Comparison of ENCODE assay signal across 11 mouse cellular contexts in the genomic region with DNA sequence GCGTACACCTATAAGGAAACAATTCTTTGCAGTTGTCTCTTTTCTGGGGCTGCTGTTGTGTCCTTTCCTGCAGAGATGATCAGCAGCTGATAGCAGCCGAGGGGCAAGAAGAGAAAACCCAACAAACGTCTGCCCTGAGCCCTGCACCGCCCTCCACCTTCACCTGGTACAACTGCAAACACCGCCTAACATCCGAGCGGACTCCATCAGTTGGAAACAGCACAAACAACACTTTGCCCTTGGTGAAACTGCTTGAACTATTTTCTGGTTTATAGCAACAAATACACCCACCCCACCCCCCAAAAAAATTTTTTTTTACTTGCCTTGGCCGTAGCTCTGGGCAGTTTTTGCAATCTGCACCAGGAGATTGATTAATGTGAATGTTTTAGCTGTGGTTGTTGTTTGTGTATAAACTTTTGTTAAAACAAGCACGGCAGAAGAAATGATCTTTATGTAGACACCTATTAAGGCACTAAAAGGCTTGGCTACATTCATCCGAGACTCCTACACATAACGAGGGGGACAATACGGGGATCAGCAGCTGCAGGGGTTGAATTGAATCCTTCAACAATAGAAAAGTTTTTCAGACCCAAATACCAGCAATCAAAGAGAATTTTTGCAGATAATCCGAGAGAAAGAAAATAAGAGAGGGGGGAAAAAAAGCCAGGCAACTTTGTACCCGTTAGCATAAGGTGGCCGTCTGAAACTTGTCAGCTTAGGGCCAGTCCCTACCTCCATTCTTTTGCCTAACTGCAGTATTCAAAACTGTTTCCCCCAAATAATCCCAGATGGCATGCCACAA. TPM values are rescaled to one million over a fixed set of nuclear protein-coding genes. Genes with fewer than 3 reads are reported as not detected.
DNase-seq lines count a peak whose midpoint lies in the region; ATAC-seq and TF ChIP-seq lines count a peak whose summit lies in the region.
"Had no signal": no experiment of that assay in that cellular context is flagged by ENCODE, and none has a peak within 500 bp of the region (broad histone marks: within the 10 kb centered on the region; RNA-seq: fewer than 3 reads in every experiment).

No protein-coding gene starts in this region.

- ATAC-seq in liver, embryonic 11.5 days (replicated peaks; ENCODE audit: low FRiP score) = no peak
- no peak for ATAC-seq in liver, postnatal 0 days
- ATAC-seq in forebrain, embryonic 12.5 days (ENCODE audit: low FRiP score) = peak; percentile 57
- no peak for ATAC-seq in limb, embryonic 12.5 days (ENCODE audit: insufficient number of reproducible peaks, insufficient read depth, low FRiP score, low TSS enrichment, low read depth)
- ATAC-seq in stomach, embryonic 15.5 days (ENCODE audit: insufficient read depth, low FRiP score, low read depth) = no peak

- peak overlapping the region; percentile 60 for H3K4me2 ChIP-seq in liver, embryonic 11.5 days
- no peak overlapping the region for H3K4me2 ChIP-seq in liver, postnatal 0 days (ENCODE audit: low read depth, low read length)
- H3K4me2 ChIP-seq in forebrain, embryonic 12.5 days = peak overlapping the region; percentile 76
- H3K4me2 ChIP-seq in limb, embryonic 12.5 days = peak overlapping the region; percentile 65
- peak overlapping the region; percentile 81 for H3K4me2 ChIP-seq in stomach, embryonic 15.5 days

- WGBS in liver, embryonic 11.5 days = 32% methylated on average over 15 of the region's 15 CpGs
- 45% methylated on average over 15 of the region's 15 CpGs for WGBS in liver, postnatal 0 days (ENCODE audit: insufficient replicate concordance)
- WGBS in forebrain, embryonic 12.5 days = 3% methylated on average over 15 of the region's 15 CpGs
- 25% methylated on average over 15 of the region's 15 CpGs for WGBS in limb, embryonic 12.5 days
- WGBS in stomach, embryonic 15.5 days = 41% methylated on average over 15 of the region's 15 CpGs

- no peak for TF ChIP-seq EP300 in liver, postnatal 0 days (IDR thresholded peaks at IDR 0.05; ENCODE audit: low read depth)

- intact Hi-C loops in left cerebral cortex, postnatal 4 days (cut with DNase I) = loop anchor here (10.0 kb wide), 1 partner anchor 131 kb away; no protein-coding TSS in a partner anchor

- H3K27ac ChIP-seq in liver, embryonic 11.5 days (ENCODE audit: low read depth, low read length) = no peak overlapping the region
- H3K27ac ChIP-seq in liver, postnatal 0 days (ENCODE audit: low read depth) = no peak overlapping the region
- H3K27ac ChIP-seq in forebrain, embryonic 12.5 days = peak overlapping the region; percentile 83; the same call in 1 of the 2 replicates
- no peak overlapping the region for H3K27ac ChIP-seq in limb, embryonic 12.5 days
- no peak overlapping the region for H3K27ac ChIP-seq in stomach, embryonic 15.5 days

- no peak for TF ChIP-seq CTCF in liver, postnatal 0 days (IDR thresholded peaks at IDR 0.05; ENCODE audit: low read depth)

- no peak for DNase-seq in liver, embryonic 11.5 days (ENCODE audit: low spot score)
- DNase-seq in liver, postnatal 0 days = no peak
- no peak for DNase-seq in urinary bladder, postnatal 25 days (ENCODE audit: low spot score)
- DNase-seq in left cerebral cortex, postnatal 4 days = no peak
- no peak for DNase-seq in gastrocnemius, adult 8-10 months (ENCODE audit: low spot score in 2 of 2)
- DNase-seq: kidney, adult 9 months; thymus, adult 18-20 months had no signal

- H3K4me1 ChIP-seq in liver, embryonic 11.5 days (replicated peaks; ENCODE audit: control insufficient read depth, insufficient read depth, low read length) = no peaks in the 10 kb centered on the region
- H3K4me1 ChIP-seq in liver, postnatal 0 days (ENCODE audit: insufficient read depth) = 0 out of 2 replicates have a peak, but pooled peaks cover 3% of the 10 kb centered on the region
- peaks cover 24% of the 10 kb centered on the region for H3K4me1 ChIP-seq in forebrain, embryonic 12.5 days
- H3K4me1 ChIP-seq in limb, embryonic 12.5 days (replicated peaks) = peaks cover 10% of the 10 kb centered on the region; the same call in 1 of the 2 replicates
- H3K4me1 ChIP-seq in stomach, embryonic 15.5 days = no peaks in the 10 kb centered on the region

- no peak overlapping the region for H3K9ac ChIP-seq in liver, embryonic 11.5 days (ENCODE audit: low read depth, low read length)
- no peak overlapping the region for H3K9ac ChIP-seq in liver, postnatal 0 days (replicated peaks)
- H3K9ac ChIP-seq in forebrain, embryonic 12.5 days = peak overlapping the region; percentile 7; the same call in 1 of the 2 replicates
- no peak overlapping the region for H3K9ac ChIP-seq in limb, embryonic 12.5 days (replicated peaks)
- no peak overlapping the region for H3K9ac ChIP-seq in stomach, embryonic 15.5 days

- H3K4me3 ChIP-seq in liver, embryonic 11.5 days (ENCODE audit: low read depth, low read length) = no peak overlapping the region
- H3K4me3 ChIP-seq in liver, postnatal 0 days (ENCODE audit: low read depth, low read length) = no peak overlapping the region
- peak overlapping the region; percentile 47 for H3K4me3 ChIP-seq in forebrain, embryonic 12.5 days (replicated peaks)
- H3K4me3 ChIP-seq in limb, embryonic 12.5 days (replicated peaks) = peak overlapping the region; percentile 47
- H3K4me3 ChIP-seq in stomach, embryonic 15.5 days (replicated peaks) = peak overlapping the region; percentile 39; the same call in 1 of the 2 replicates

- peaks cover 3% of the 10 kb centered on the region; the same call in 1 of the 2 replicates for H3K9me3 ChIP-seq in liver, embryonic 11.5 days (ENCODE audit: control insufficient read depth, low read length)
- H3K9me3 ChIP-seq in liver, postnatal 0 days (ENCODE audit: low read length) = peaks cover 4% of the 10 kb centered on the region; the same call in 1 of the 2 replicates
- 0 out of 2 replicates have a peak, but pooled peaks cover 4% of the 10 kb centered on the region for H3K9me3 ChIP-seq in forebrain, embryonic 12.5 days
- H3K9me3 ChIP-seq in limb, embryonic 12.5 days = 0 out of 2 replicates have a peak, but pooled peaks cover 2% of the 10 kb centered on the region
- no peaks in the 10 kb centered on the region for H3K9me3 ChIP-seq in stomach, embryonic 15.5 days
- H3K9me3 ChIP-seq: G1E had no signal

- no peaks in the 10 kb centered on the region for H3K36me3 ChIP-seq in liver, embryonic 11.5 days (ENCODE audit: control insufficient read depth, insufficient read depth, low read length)
- no peaks in the 10 kb centered on the region for H3K36me3 ChIP-seq in liver, postnatal 0 days (replicated peaks; ENCODE audit: insufficient read depth, low read length)
- no peaks in the 10 kb centered on the region for H3K36me3 ChIP-seq in forebrain, embryonic 12.5 days (replicated peaks)
- no peaks in the 10 kb centered on the region for H3K36me3 ChIP-seq in limb, embryonic 12.5 days
- H3K36me3 ChIP-seq in stomach, embryonic 15.5 days = no peaks in the 10 kb centered on the region
- H3K36me3 ChIP-seq: G1E had no signal

- H3K27me3 ChIP-seq in liver, embryonic 11.5 days (replicated peaks; ENCODE audit: control insufficient read depth, insufficient read depth, low read length) = peaks cover 39% of the 10 kb centered on the region
- H3K27me3 ChIP-seq in liver, postnatal 0 days (ENCODE audit: insufficient read depth, low read length) = peaks cover 30% of the 10 kb centered on the region
- peaks cover 62% of the 10 kb centered on the region for H3K27me3 ChIP-seq in forebrain, embryonic 12.5 days
- peaks cover 28% of the 10 kb centered on the region for H3K27me3 ChIP-seq in limb, embryonic 12.5 days
- H3K27me3 ChIP-seq in stomach, embryonic 15.5 days (replicated peaks) = peaks cover 18% of the 10 kb centered on the region

RNA-seq across cellular contexts. Expression of gene Zfp800, which starts 1.6 kb away (rescaled TPM):
- 39.5 and 41.2 TPM in 2 replicates for polyA plus RNA-seq in liver, embryonic 11.5 days (2014; fragmentation: Nextera tagmentation; extraction: Ambion mirVana)
- 16.1 and 17.1 TPM in 2 replicates for polyA plus RNA-seq in liver, postnatal 0 days (2015; fragmentation: Nextera tagmentation; extraction: Ambion mirVana)
- 28.1 and 28.4 TPM in 2 replicates for polyA plus RNA-seq in forebrain, embryonic 12.5 days (2016; fragmentation: Nextera tagmentation; extraction: Ambion mirVana)
- polyA plus RNA-seq in limb, embryonic 12.5 days (2016; fragmentation: Nextera tagmentation; extraction: Ambion mirVana) = 14.0 and 17.7 TPM in 2 replicates
- 22.6 and 27.6 TPM in 2 replicates for polyA plus RNA-seq in stomach, embryonic 15.5 days (2015; fragmentation: Nextera tagmentation; extraction: Ambion mirVana)
- 10 to 100 TPM; 18.0 to 19.8 TPM for total RNA-seq in left cerebral cortex, postnatal 4 days (2021)
- total RNA-seq in gastrocnemius, adult 8-10 months (2022) = 1 to 10 TPM; 3.5 to 5.9 (median 4.6) TPM

RNA-seq across cellular contexts. Expression of gene Arf5, which starts 27.1 kb away (rescaled TPM):
- polyA plus RNA-seq in liver, embryonic 11.5 days (2014; fragmentation: Nextera tagmentation; extraction: Ambion mirVana) = 348 and 356 TPM in 2 replicates
- polyA plus RNA-seq in liver, postnatal 0 days (2015; fragmentation: Nextera tagmentation; extraction: Ambion mirVana) = 272 and 288 TPM in 2 replicates
- 288 and 291 TPM in 2 replicates for polyA plus RNA-seq in forebrain, embryonic 12.5 days (2016; fragmentation: Nextera tagmentation; extraction: Ambion mirVana)
- polyA plus RNA-seq in limb, embryonic 12.5 days (2016; fragmentation: Nextera tagmentation; extraction: Ambion mirVana) = 335 and 342 TPM in 2 replicates
- polyA plus RNA-seq in stomach, embryonic 15.5 days (2015; fragmentation: Nextera tagmentation; extraction: Ambion mirVana) = 296 and 340 TPM in 2 replicates
- 100 to 1,000 TPM; 349 to 350 TPM for total RNA-seq in left cerebral cortex, postnatal 4 days (2021)
- total RNA-seq in gastrocnemius, adult 8-10 months (2022) = 10 to 100 TPM; 73.1 to 79.0 (median 74.8) TPM

RNA-seq across cellular contexts. Expression of gene Fscn3, which starts 31.3 kb away (rescaled TPM):
- polyA plus RNA-seq in liver, embryonic 11.5 days (2014; fragmentation: Nextera tagmentation; extraction: Ambion mirVana) = 0.33 and 0.55 TPM in 2 replicates
- 0.06 and 0.11 TPM in 2 replicates for polyA plus RNA-seq in liver, postnatal 0 days (2015; fragmentation: Nextera tagmentation; extraction: Ambion mirVana)
- not detected in 2 replicates for polyA plus RNA-seq in forebrain, embryonic 12.5 days (2016; fragmentation: Nextera tagmentation; extraction: Ambion mirVana)
- not detected in 2 replicates for polyA plus RNA-seq in limb, embryonic 12.5 days (2016; fragmentation: Nextera tagmentation; extraction: Ambion mirVana)
- not detected in 2 replicates for polyA plus RNA-seq in stomach, embryonic 15.5 days (2015; fragmentation: Nextera tagmentation; extraction: Ambion mirVana)
- total RNA-seq in left cerebral cortex, postnatal 4 days (2021) = under 1 TPM in 1 of 2 experiments, not detected in 1; 0.36 TPM
- not detected for total RNA-seq in gastrocnemius, adult 8-10 months (2022)
- total RNA-seq: G1E had no signal
- polyA plus RNA-seq: G1E had no signal

RNA-seq across cellular contexts. Expression of gene Gcc1, which starts 31.9 kb away (rescaled TPM):
- polyA plus RNA-seq in liver, embryonic 11.5 days (2014; fragmentation: Nextera tagmentation; extraction: Ambion mirVana) = 5.8 and 6.7 TPM in 2 replicates
- 2.8 and 2.9 TPM in 2 replicates for polyA plus RNA-seq in liver, postnatal 0 days (2015; fragmentation: Nextera tagmentation; extraction: Ambion mirVana)
- polyA plus RNA-seq in forebrain, embryonic 12.5 days (2016; fragmentation: Nextera tagmentation; extraction: Ambion mirVana) = 14.8 and 16.2 TPM in 2 replicates
- polyA plus RNA-seq in limb, embryonic 12.5 days (2016; fragmentation: Nextera tagmentation; extraction: Ambion mirVana) = 12.5 and 13.1 TPM in 2 replicates
- 9.7 and 9.9 TPM in 2 replicates for polyA plus RNA-seq in stomach, embryonic 15.5 days (2015; fragmentation: Nextera tagmentation; extraction: Ambion mirVana)
- total RNA-seq in left cerebral cortex, postnatal 4 days (2021) = 10 to 100 TPM; 13.4 to 13.6 TPM
- total RNA-seq in gastrocnemius, adult 8-10 months (2022) = 1 to 10 TPM; 6.1 to 9.0 (median 6.5) TPM

RNA-seq across cellular contexts. Expression of gene Pax4, which starts 52.9 kb away (rescaled TPM):
- polyA plus RNA-seq in liver, embryonic 11.5 days (2014; fragmentation: Nextera tagmentation; extraction: Ambion mirVana) = 0.26 TPM in 1 of 2 replicates, not detected in the other
- not detected in 2 replicates for polyA plus RNA-seq in liver, postnatal 0 days (2015; fragmentation: Nextera tagmentation; extraction: Ambion mirVana)
- polyA plus RNA-seq in forebrain, embryonic 12.5 days (2016; fragmentation: Nextera tagmentation; extraction: Ambion mirVana) = 0.14 TPM in 1 of 2 replicates, not detected in the other
- polyA plus RNA-seq in limb, embryonic 12.5 days (2016; fragmentation: Nextera tagmentation; extraction: Ambion mirVana) = not detected in 2 replicates
- 1.6 and 2.5 TPM in 2 replicates for polyA plus RNA-seq in stomach, embryonic 15.5 days (2015; fragmentation: Nextera tagmentation; extraction: Ambion mirVana)
- total RNA-seq in left cerebral cortex, postnatal 4 days (2021) = not detected
- total RNA-seq in gastrocnemius, adult 8-10 months (2022) = not detected
- total RNA-seq: G1E had no signal
- polyA plus RNA-seq: G1E had no signal

Comparison
In these comparisons a context has a peak if more than half of its experiments do, and no peak if none do; other contexts are left out.
1. H3K4me3 ChIP-seq: peak in forebrain, embryonic 12.5 days (single experiment), limb, embryonic 12.5 days (single experiment) and stomach, embryonic 15.5 days (single experiment); none in liver, embryonic 11.5 days (single experiment) and liver, postnatal 0 days (single experiment).